18 mouse cellular contexts compared by ENCODE assay signal in the genomic region with DNA sequence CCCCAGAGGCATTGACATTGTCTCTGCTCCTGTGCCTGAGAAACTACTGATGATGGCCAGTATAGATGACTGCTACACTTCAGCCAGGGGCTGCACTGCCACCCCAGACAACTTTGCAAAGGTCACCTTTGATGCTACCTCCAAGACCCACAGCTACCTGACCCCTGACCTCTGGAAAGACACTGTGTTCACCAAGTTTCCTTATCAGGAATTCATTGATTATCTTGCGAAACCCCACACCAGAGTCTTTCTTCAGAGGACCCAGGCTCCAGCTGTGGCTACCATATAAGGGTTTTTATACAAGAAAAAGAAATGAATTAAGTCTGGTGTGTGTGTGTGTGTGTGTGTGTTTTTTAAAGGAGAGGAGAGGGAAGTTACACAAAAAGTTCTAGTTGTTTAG.
A peak's percentile ranks its signal among the peaks of the same experiment; 100 is the strongest.
DNase-seq lines count a peak whose midpoint lies in the region; ATAC-seq and TF ChIP-seq lines count a peak whose summit lies in the region.
"Had no signal": no experiment of that assay in that cellular context is flagged by ENCODE, and none has a peak within 500 bp of the region (broad histone marks: within the 10 kb centered on the region; RNA-seq: fewer than 3 reads in every experiment).

No protein-coding gene starts in this region.

- H3K27me3 ChIP-seq in liver, adult 2 months (ENCODE audit: control insufficient read depth, insufficient read depth, low read length) = no peaks in the 10 kb centered on the region
- H3K27me3 ChIP-seq in liver, embryonic 11.5 days (replicated peaks; ENCODE audit: control insufficient read depth, insufficient read depth, low read length) = no peaks in the 10 kb centered on the region
- H3K27me3 ChIP-seq: CH12.LX, Patski had no signal

- no peaks in the 10 kb centered on the region for H3K36me3 ChIP-seq in liver, adult 2 months (ENCODE audit: control insufficient read depth, insufficient read depth, low read length)
- no peaks in the 10 kb centered on the region for H3K36me3 ChIP-seq in liver, embryonic 11.5 days (ENCODE audit: control insufficient read depth, insufficient read depth, low read length)
- H3K36me3 ChIP-seq: G1E had no signal

- H3K9me3 ChIP-seq in liver, embryonic 11.5 days (ENCODE audit: control insufficient read depth, low read length) = no peaks in the 10 kb centered on the region

- no peak overlapping the region for H3K9ac ChIP-seq in liver, adult 2 months (ENCODE audit: low read depth, low read length)
- no peak overlapping the region for H3K9ac ChIP-seq in liver, embryonic 11.5 days (ENCODE audit: low read depth, low read length)

- ATAC-seq in liver, embryonic 11.5 days (replicated peaks; ENCODE audit: low FRiP score) = no peak
- ATAC-seq: activated CD4-positive, CD25-positive, alpha-beta regulatory T cell, adult 4 months; CD4-positive, CD25-positive, alpha-beta regulatory T cell, adult 4 months; Patski had no signal

- WGBS in liver, adult 2 months = 17% methylated on average over 1 of the region's 1 CpGs
- 64% methylated on average over 1 of the region's 1 CpGs for WGBS in liver, embryonic 11.5 days

- H3K4me1 ChIP-seq in liver, adult 2 months (ENCODE audit: control insufficient read depth, insufficient read depth, low read length) = peaks cover 31% of the 10 kb centered on the region
- H3K4me1 ChIP-seq in liver, embryonic 11.5 days (replicated peaks; ENCODE audit: control insufficient read depth, insufficient read depth, low read length) = no peaks in the 10 kb centered on the region

- TF ChIP-seq POLR2A in liver, adult 2 months (IDR thresholded peaks at IDR 0.05; ENCODE audit: extremely low read depth, insufficient read depth, low read length) = no peak

- no peak for TF ChIP-seq CTCF in liver, adult 2 months (IDR thresholded peaks at IDR 0.05; ENCODE audit: low read depth, low read length)

- no peaks in the 10 kb centered on the region for H3K79me2 ChIP-seq in liver, adult 2 months (ENCODE audit: control insufficient read depth, insufficient read depth, low read length)

- DNase-seq in liver, adult 2 months (ENCODE audit: extremely low read depth, low read depth, low spot score) = peak; percentile 75
- DNase-seq in liver, embryonic 11.5 days (ENCODE audit: low spot score) = no peak
- DNase-seq: adrenal gland, adult 2 months; adrenal gland, adult 8-10 months; adrenal gland, postnatal 10 days; adrenal gland, postnatal 14 days; adrenal gland, postnatal 25 days; adrenal gland, postnatal 36 days; B cell, adult 2 months; cerebellum, adult 11 months; cerebellum, adult 11-12 months; cerebellum, adult 18-20 months; cerebellum, adult 2 months had no signal

- peak overlapping the region; percentile 24; the same call in 1 of the 2 replicates for H3K27ac ChIP-seq in liver, adult 2 months (replicated peaks; ENCODE audit: insufficient read depth, low read depth, low read length)
- no peak overlapping the region for H3K27ac ChIP-seq in liver, embryonic 11.5 days (ENCODE audit: low read depth, low read length)

- no peak overlapping the region for H3K4me2 ChIP-seq in liver, embryonic 11.5 days

- H3K4me3 ChIP-seq in liver, adult 2 months (ENCODE audit: insufficient read depth, low read depth, low read length) = no peak overlapping the region
- no peak overlapping the region for H3K4me3 ChIP-seq in liver, embryonic 11.5 days (ENCODE audit: low read depth, low read length)
